Mouse (Mus musculus) bone marrow macrophage, adult 2 months (primary cell): ENCODE data around the gene Cog5.

Experiments
- CTCF ChIP-seq: IDR thresholded peaks from 2 replicates; pipeline ENCODE4 v1.5.1; 2012; ENCODE audit warnings: low read depth, mild to moderate bottlenecking, low read length, moderate library complexity
- POLR2A ChIP-seq: IDR thresholded peaks from 2 replicates; pipeline ENCODE4 v1.6.1; 2012; ENCODE audit warnings: mild to moderate bottlenecking, low read depth, low read length, borderline replicate concordance

- TF ChIP-seq CTCF (no peak), POLR2A (no peak)
Observed at GRCm38 (mm10) chr12:31703904-31704303, 49.2 kb downstream of the Cog5 start.
